Mouse (Mus musculus): ENCODE measurements around the gene Cbx4.

- TF ChIP-seq CTCF (IDR thresholded peaks at IDR 0.05; ENCODE audit: control insufficient read depth, insufficient read depth, insufficient read length) (no peak), MAX (IDR thresholded peaks at IDR 0.05) (no peak), FOSL1 (IDR thresholded peaks at IDR 0.05; ENCODE audit: insufficient read depth, low read length, poor library complexity, severe bottlenecking) (no peak), USF1 (IDR thresholded peaks at IDR 0.05; ENCODE audit: low read depth) (no peak)
These were observed 26.8 kb downstream of the Cbx4 start for GRCm38 (mm10) chr11:119059256-119059655.

All from C2C12 (cell line).